Mouse (Mus musculus): ENCODE measurements around the gene Cyp1a1. TPM values are rescaled to one million over a fixed set of nuclear protein-coding genes. Genes with fewer than 3 reads are reported as not detected.
"Not testable (repeated sequence)": the region's sequence is repeated elsewhere in the genome, so short reads cannot be mapped to it uniquely, and the experiment has no call there.

Gene Cyp1a1
- polyA plus RNA-seq, 1 experiment from 2014 or later, result not detected

GRCm38 (mm10) chr9:57698466-57699150, 10.9 kb downstream of the Cyp1a1 start:
- peaks cover 52% of the 10 kb centered on the region for H3K27me3 ChIP-seq
- H3K4me1 ChIP-seq (replicated peaks), result peaks cover 11% of the 10 kb centered on the region
- no peaks in the 10 kb centered on the region for H3K36me3 ChIP-seq
- H3K9me3 ChIP-seq, result no peaks in the 10 kb centered on the region
- no peak overlapping the region for H3K4me2 ChIP-seq
- H3K9ac ChIP-seq (replicated peaks), result no peak overlapping the region
- H3K27ac ChIP-seq, result no peak overlapping the region
- no peak overlapping the region for H3K4me3 ChIP-seq (replicated peaks)
- no peak for ATAC-seq (ENCODE audit: insufficient number of reproducible peaks, insufficient read depth, low FRiP score, low TSS enrichment, low read depth)
- WGBS, result 67% methylated on average over 1 of the region's 1 CpGs

GRCm38 (mm10) chr9:57706496-57706895, 18.8 kb downstream of the Cyp1a1 start:
- Histone ChIP-seq H3K27me3 (no peaks in the 10 kb centered on the region; the same call in 1 of the 2 replicates), H3K9me3 (0 out of 2 replicates have a peak, but pooled peaks cover 4% of the 10 kb centered on the region), H3K36me3 (no peaks in the 10 kb centered on the region; the same call in 1 of the 2 replicates), H3K4me3 (replicated peaks) (no peak overlapping the region), H3K9ac (replicated peaks) (no peak overlapping the region), H3K4me1 (replicated peaks) (peaks cover 8% of the 10 kb centered on the region), H3K27ac (no peak overlapping the region), H3K4me2 (no peak overlapping the region)
- 92% methylated on average over 3 of the region's 3 CpGs for WGBS
- ATAC-seq (ENCODE audit: insufficient number of reproducible peaks, insufficient read depth, low FRiP score, low TSS enrichment, low read depth), result no peak

GRCm38 (mm10) chr9:57708068-57708719, 20.5 kb downstream of the Cyp1a1 start, which contains the start of gene Edc3:
Gene Edc3, plus strand, starts transcription at chr9:57708540.
- H3K27ac ChIP-seq, result peak within 1 kb of the TSS; percentile 84
- peaks cover 6% of the 10 kb centered on the region; the same call in 1 of the 2 replicates for H3K36me3 ChIP-seq
- peak within 1 kb of the TSS; percentile 90 for H3K9ac ChIP-seq (replicated peaks)
- ATAC-seq (ENCODE audit: insufficient number of reproducible peaks, insufficient read depth, low FRiP score, low TSS enrichment, low read depth), result peak; percentile 91
- peak within 1 kb of the TSS; percentile 90 for H3K4me3 ChIP-seq (replicated peaks)
- H3K27me3 ChIP-seq, result no peaks in the 10 kb centered on the region
- H3K4me1 ChIP-seq (replicated peaks), result peaks cover 8% of the 10 kb centered on the region
- 0 out of 2 replicates have a peak, but pooled peaks cover 4% of the 10 kb centered on the region for H3K9me3 ChIP-seq
- peak within 1 kb of the TSS; percentile 82 for H3K4me2 ChIP-seq
- WGBS, result under 1% methylated on average over 23 of the region's 23 CpGs

- Histone ChIP-seq H3K27me3 (no peaks in the 10 kb centered on the region), H3K4me1 (replicated peaks) (peaks cover 8% of the 10 kb centered on the region), H3K4me2 (peak overlapping the region; percentile 82), H3K27ac (peak overlapping the region; percentile 84), H3K9me3 (0 out of 2 replicates have a peak, but pooled peaks cover 4% of the 10 kb centered on the region), H3K4me3 (replicated peaks) (peak overlapping the region; percentile 90), H3K9ac (replicated peaks) (peak overlapping the region; percentile 90), H3K36me3 (peaks cover 12% of the 10 kb centered on the region; the same call in 1 of the 2 replicates)
- peak; percentile 57 for ATAC-seq (ENCODE audit: insufficient number of reproducible peaks, insufficient read depth, low FRiP score, low TSS enrichment, low read depth)
- WGBS, result 3% methylated on average over 33 of the region's 39 CpGs
These were observed 21.1 kb downstream of the Cyp1a1 start for GRCm38 (mm10) chr9:57708720-57709274.

- H3K4me2 ChIP-seq; H3K4me1 ChIP-seq (replicated peaks); H3K27me3 ChIP-seq; H3K4me3 ChIP-seq (replicated peaks); ATAC-seq (ENCODE audit: insufficient number of reproducible peaks, insufficient read depth, low FRiP score, low TSS enrichment, low read depth); H3K9ac ChIP-seq (replicated peaks); H3K27ac ChIP-seq; H3K9me3 ChIP-seq: not testable (repeated sequence)
- 93% methylated on average over 5 of the region's 5 CpGs for WGBS
- H3K36me3 ChIP-seq, result peaks cover 24% of the 10 kb centered on the region
These were observed 22.5 kb downstream of the Cyp1a1 start for GRCm38 (mm10) chr9:57710214-57710613.

GRCm38 (mm10) chr9:57712194-57712593, 24.5 kb downstream of the Cyp1a1 start:
- Histone ChIP-seq H3K36me3 (peaks cover 44% of the 10 kb centered on the region), H3K4me3 (replicated peaks) (no peak overlapping the region), H3K27ac (no peak overlapping the region), H3K27me3 (no peaks in the 10 kb centered on the region), H3K9ac (replicated peaks) (no peak overlapping the region), H3K4me2 (no peak overlapping the region), H3K9me3 (0 out of 2 replicates have a peak, but pooled peaks cover 4% of the 10 kb centered on the region), H3K4me1 (replicated peaks) (peaks cover 8% of the 10 kb centered on the region)
- WGBS, result 68% methylated on average over 2 of the region's 2 CpGs
- ATAC-seq (ENCODE audit: insufficient number of reproducible peaks, insufficient read depth, low FRiP score, low TSS enrichment, low read depth), result no peak

GRCm38 (mm10) chr9:57718408-57718807, 30.7 kb downstream of the Cyp1a1 start:
- no peaks in the 10 kb centered on the region for H3K4me1 ChIP-seq (replicated peaks)
- no peaks in the 10 kb centered on the region for H3K27me3 ChIP-seq
- H3K4me2 ChIP-seq, result no peak overlapping the region
- no peaks in the 10 kb centered on the region for H3K9me3 ChIP-seq
- no peak overlapping the region for H3K4me3 ChIP-seq (replicated peaks)
- no peak overlapping the region for H3K9ac ChIP-seq (replicated peaks)
- no peak overlapping the region for H3K27ac ChIP-seq
- H3K36me3 ChIP-seq, result peaks cover 88% of the 10 kb centered on the region
- 89% methylated on average over 7 of the region's 7 CpGs for whole genome bisulfite sequencing
- ATAC-seq (ENCODE audit: insufficient number of reproducible peaks, insufficient read depth, low FRiP score, low TSS enrichment, low read depth), result no peak

- Histone ChIP-seq H3K9me3 (no peaks in the 10 kb centered on the region), H3K9ac (replicated peaks) (no peak overlapping the region), H3K27me3 (no peaks in the 10 kb centered on the region), H3K27ac (no peak overlapping the region), H3K4me1 (replicated peaks) (no peaks in the 10 kb centered on the region), H3K4me2 (no peak overlapping the region), H3K4me3 (replicated peaks) (no peak overlapping the region), H3K36me3 (peaks cover 80% of the 10 kb centered on the region)
- no peak for ATAC-seq (ENCODE audit: insufficient number of reproducible peaks, insufficient read depth, low FRiP score, low TSS enrichment, low read depth)
- 86% methylated on average over 3 of the region's 3 CpGs for WGBS
These were observed 33.0 kb downstream of the Cyp1a1 start for GRCm38 (mm10) chr9:57720736-57721135.

- no peaks in the 10 kb centered on the region for H3K9me3 ChIP-seq
- no peak for ATAC-seq (ENCODE audit: insufficient number of reproducible peaks, insufficient read depth, low FRiP score, low TSS enrichment, low read depth)
- H3K36me3 ChIP-seq, result peaks cover 79% of the 10 kb centered on the region
- no peaks in the 10 kb centered on the region for H3K4me1 ChIP-seq (replicated peaks)
- WGBS, result 94% methylated on average over 1 of the region's 1 CpGs
- H3K27me3 ChIP-seq, result no peaks in the 10 kb centered on the region
- H3K4me3 ChIP-seq (replicated peaks), result no peak overlapping the region
- no peak overlapping the region for H3K4me2 ChIP-seq
- H3K9ac ChIP-seq (replicated peaks), result no peak overlapping the region
- no peak overlapping the region for H3K27ac ChIP-seq
These were observed 34.6 kb downstream of the Cyp1a1 start for GRCm38 (mm10) chr9:57722371-57722770.

- Histone ChIP-seq H3K4me1 (replicated peaks) (no peaks in the 10 kb centered on the region), H3K4me2 (no peak overlapping the region), H3K9me3 (no peaks in the 10 kb centered on the region), H3K27ac (no peak overlapping the region), H3K36me3 (peaks cover 80% of the 10 kb centered on the region), H3K4me3 (replicated peaks) (no peak overlapping the region), H3K9ac (replicated peaks) (no peak overlapping the region), H3K27me3 (no peaks in the 10 kb centered on the region)
- WGBS, result 79% methylated on average over 5 of the region's 5 CpGs
- ATAC-seq (ENCODE audit: insufficient number of reproducible peaks, insufficient read depth, low FRiP score, low TSS enrichment, low read depth), result no peak
These were observed 35.6 kb downstream of the Cyp1a1 start for GRCm38 (mm10) chr9:57723315-57723715.

- H3K9me3 ChIP-seq, result no peaks in the 10 kb centered on the region
- ATAC-seq (ENCODE audit: insufficient number of reproducible peaks, insufficient read depth, low FRiP score, low TSS enrichment, low read depth), result no peak
- H3K9ac ChIP-seq (replicated peaks), result no peak overlapping the region
- peaks cover 77% of the 10 kb centered on the region for H3K36me3 ChIP-seq
- no peak overlapping the region for H3K4me3 ChIP-seq (replicated peaks)
- WGBS, result 88% methylated on average over 5 of the region's 5 CpGs
- H3K27ac ChIP-seq, result no peak overlapping the region
- H3K4me1 ChIP-seq (replicated peaks), result no peaks in the 10 kb centered on the region
- no peaks in the 10 kb centered on the region for H3K27me3 ChIP-seq
- H3K4me2 ChIP-seq, result no peak overlapping the region
These were observed 36.1 kb downstream of the Cyp1a1 start for GRCm38 (mm10) chr9:57723796-57724195.

All from limb, embryonic 12.5 days (tissue).